Mouse (Mus musculus): ENCODE measurements around the gene Cnnm2. TPM values are rescaled to one million over a fixed set of nuclear protein-coding genes. Genes with fewer than 3 reads are reported as not detected.

The Cnnm2 gene
- total and polyA plus RNA-seq, 2 experiments from 2014 or later = 9.5 to 47.2 TPM

DNA sequence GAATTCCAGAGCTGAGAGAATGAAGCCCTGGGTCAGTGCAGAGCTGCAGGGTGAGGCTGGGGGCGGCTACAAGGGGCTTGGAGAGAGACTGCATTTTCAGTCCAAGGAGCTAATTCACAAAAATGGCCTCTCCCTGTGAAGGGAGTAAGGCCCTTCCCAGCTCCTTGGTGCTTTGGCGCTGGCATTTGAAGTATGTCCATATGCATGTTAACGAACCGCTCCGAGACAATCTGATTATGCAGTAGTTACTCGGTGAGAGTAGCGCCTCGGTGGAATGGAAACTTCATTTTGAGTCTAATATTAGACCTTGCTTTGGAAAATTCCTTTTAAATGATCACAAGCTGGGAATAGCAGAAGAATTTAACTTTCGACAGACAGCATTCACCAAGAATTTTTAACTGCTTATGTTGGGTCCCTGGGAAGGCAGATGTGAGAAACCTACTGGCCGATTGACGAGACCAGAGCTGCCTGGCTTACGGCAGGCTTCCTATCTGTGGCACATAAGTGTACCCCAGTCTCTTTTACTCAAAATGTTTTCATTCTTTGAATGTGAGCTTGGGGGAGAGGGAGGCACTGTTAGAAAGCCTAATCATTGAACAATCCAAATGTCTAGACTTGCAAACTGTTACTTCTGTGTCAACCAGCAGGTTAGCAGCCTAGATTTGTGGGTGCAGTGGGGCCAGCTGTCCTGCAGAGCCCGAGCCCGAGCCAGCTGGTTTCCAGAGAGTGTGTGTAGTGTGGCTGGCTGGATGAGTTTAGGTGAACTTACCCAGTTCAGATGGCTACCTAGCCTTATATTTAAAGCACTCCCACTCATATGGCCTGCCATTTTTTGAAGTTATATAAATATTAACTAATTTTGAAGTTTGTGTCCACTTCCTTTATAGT is 87.2 kb downstream of the Cnnm2 start:
- Histone ChIP-seq H3K4me3 (ENCODE audit: low read length) (no peak overlapping the region), H3K9me3 (ENCODE audit: low read length) (no peaks in the 10 kb centered on the region), H3K4me1 (ENCODE audit: insufficient read depth, low read length) (0 out of 2 replicates have a peak, but pooled peaks cover 4% of the 10 kb centered on the region), H3K27me3 (ENCODE audit: insufficient read depth, low read length) (no peaks in the 10 kb centered on the region), H3K9ac (replicated peaks; ENCODE audit: low read length) (no peak overlapping the region), H3K27ac (no peak overlapping the region), H3K4me2 (ENCODE audit: low read depth, low read length) (no peak overlapping the region), H3K36me3 (ENCODE audit: insufficient read depth, low read length) (no peaks in the 10 kb centered on the region)
- WGBS = 46% methylated on average over 14 of the region's 14 CpGs
- ATAC-seq (no peak), DNase-seq (ENCODE audit: low spot score) (peak; percentile 19)
- no peak for TF ChIP-seq CTCF (IDR thresholded peaks at IDR 0.05; ENCODE audit: low read depth)

- no peaks in the 10 kb centered on the region for H3K36me3 ChIP-seq (ENCODE audit: insufficient read depth, low read length)
- no peak overlapping the region for H3K4me3 ChIP-seq (ENCODE audit: low read length)
- no peaks in the 10 kb centered on the region for H3K27me3 ChIP-seq (ENCODE audit: insufficient read depth, low read length)
- WGBS = 74% methylated on average over 9 of the region's 9 CpGs
- H3K4me1 ChIP-seq (ENCODE audit: insufficient read depth, low read length) = 0 out of 2 replicates have a peak, but pooled peaks cover 4% of the 10 kb centered on the region
- no peak overlapping the region for H3K4me2 ChIP-seq (ENCODE audit: low read depth, low read length)
- no peak for ATAC-seq
- no peak overlapping the region for H3K27ac ChIP-seq
- no peaks in the 10 kb centered on the region for H3K9me3 ChIP-seq (ENCODE audit: low read length)
- TF ChIP-seq CTCF (IDR thresholded peaks at IDR 0.05; ENCODE audit: low read depth) = no peak
- H3K9ac ChIP-seq (replicated peaks; ENCODE audit: low read length) = no peak overlapping the region
- no peak for DNase-seq (ENCODE audit: low spot score)
These were observed 88.1 kb downstream of the Cnnm2 start for GRCm38 (mm10) chr19:46849443-46849997.

DNA sequence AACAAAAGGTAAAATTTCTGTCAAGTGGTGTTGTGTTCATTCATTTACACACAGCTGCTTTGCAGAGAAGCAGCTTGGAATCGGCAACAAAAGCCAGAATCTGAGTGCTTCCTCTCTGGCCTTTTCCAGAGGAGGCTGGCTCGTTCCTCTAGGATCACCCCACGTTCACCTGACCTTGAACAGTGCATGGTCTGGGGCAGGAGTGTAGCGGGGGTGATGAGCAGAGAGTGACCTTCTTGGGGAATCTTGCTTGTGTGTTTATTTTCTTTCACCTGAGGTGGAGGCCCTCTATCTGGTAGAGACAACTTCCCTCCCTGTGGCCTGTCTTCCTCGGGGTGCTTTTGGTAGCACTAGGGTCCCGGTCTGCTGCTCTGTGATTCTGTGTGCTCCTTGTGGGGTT is 94.8 kb downstream of the Cnnm2 start:
- WGBS = 39% methylated on average over 6 of the region's 6 CpGs
- no peak for DNase-seq (ENCODE audit: low spot score)
- H3K9ac ChIP-seq (replicated peaks; ENCODE audit: low read length) = no peak overlapping the region
- H3K9me3 ChIP-seq (ENCODE audit: low read length) = no peaks in the 10 kb centered on the region
- H3K27me3 ChIP-seq (ENCODE audit: insufficient read depth, low read length) = no peaks in the 10 kb centered on the region
- H3K36me3 ChIP-seq (ENCODE audit: insufficient read depth, low read length) = no peaks in the 10 kb centered on the region
- no peak overlapping the region for H3K4me2 ChIP-seq (ENCODE audit: low read depth, low read length)
- TF ChIP-seq CTCF (IDR thresholded peaks at IDR 0.05; ENCODE audit: low read depth) = no peak
- no peak for ATAC-seq
- H3K27ac ChIP-seq = no peak overlapping the region; the same call in 1 of the 2 replicates
- peaks cover 10% of the 10 kb centered on the region; the same call in 1 of the 2 replicates for H3K4me1 ChIP-seq (ENCODE audit: insufficient read depth, low read length)
- no peak overlapping the region for H3K4me3 ChIP-seq (ENCODE audit: low read length)

DNA sequence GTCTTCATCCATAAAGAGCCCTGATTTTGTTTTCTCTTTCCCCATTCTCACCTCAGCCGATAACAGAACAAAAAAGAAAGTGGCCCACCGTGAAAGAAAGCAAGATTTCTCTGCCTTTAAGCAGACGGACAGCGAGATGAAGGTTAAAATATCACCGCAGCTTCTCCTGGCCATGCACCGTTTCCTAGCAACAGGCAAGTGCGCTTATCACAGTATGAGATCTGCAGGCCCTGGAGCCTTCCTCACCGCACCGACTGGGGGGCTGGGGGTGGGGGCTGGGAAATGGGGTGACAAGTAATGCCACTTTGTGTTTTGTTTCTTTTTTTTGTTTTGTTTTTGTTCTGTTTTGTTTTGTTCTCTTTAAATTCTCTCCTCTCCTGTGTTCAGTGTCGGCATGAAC is 95.4 kb downstream of the Cnnm2 start:
- Histone ChIP-seq H3K9ac (replicated peaks; ENCODE audit: low read length) (no peak overlapping the region), H3K4me3 (ENCODE audit: low read length) (no peak overlapping the region), H3K9me3 (ENCODE audit: low read length) (no peaks in the 10 kb centered on the region), H3K4me2 (ENCODE audit: low read depth, low read length) (no peak overlapping the region), H3K27ac (no peak overlapping the region; the same call in 1 of the 2 replicates), H3K4me1 (ENCODE audit: insufficient read depth, low read length) (peaks cover 10% of the 10 kb centered on the region; the same call in 1 of the 2 replicates), H3K27me3 (ENCODE audit: insufficient read depth, low read length) (no peaks in the 10 kb centered on the region), H3K36me3 (ENCODE audit: insufficient read depth, low read length) (no peaks in the 10 kb centered on the region)
- no peak for TF ChIP-seq CTCF (IDR thresholded peaks at IDR 0.05; ENCODE audit: low read depth)
- ATAC-seq (no peak), DNase-seq (ENCODE audit: low spot score) (peak; percentile 28)
- 13% methylated on average over 10 of the region's 10 CpGs for WGBS

DNA sequence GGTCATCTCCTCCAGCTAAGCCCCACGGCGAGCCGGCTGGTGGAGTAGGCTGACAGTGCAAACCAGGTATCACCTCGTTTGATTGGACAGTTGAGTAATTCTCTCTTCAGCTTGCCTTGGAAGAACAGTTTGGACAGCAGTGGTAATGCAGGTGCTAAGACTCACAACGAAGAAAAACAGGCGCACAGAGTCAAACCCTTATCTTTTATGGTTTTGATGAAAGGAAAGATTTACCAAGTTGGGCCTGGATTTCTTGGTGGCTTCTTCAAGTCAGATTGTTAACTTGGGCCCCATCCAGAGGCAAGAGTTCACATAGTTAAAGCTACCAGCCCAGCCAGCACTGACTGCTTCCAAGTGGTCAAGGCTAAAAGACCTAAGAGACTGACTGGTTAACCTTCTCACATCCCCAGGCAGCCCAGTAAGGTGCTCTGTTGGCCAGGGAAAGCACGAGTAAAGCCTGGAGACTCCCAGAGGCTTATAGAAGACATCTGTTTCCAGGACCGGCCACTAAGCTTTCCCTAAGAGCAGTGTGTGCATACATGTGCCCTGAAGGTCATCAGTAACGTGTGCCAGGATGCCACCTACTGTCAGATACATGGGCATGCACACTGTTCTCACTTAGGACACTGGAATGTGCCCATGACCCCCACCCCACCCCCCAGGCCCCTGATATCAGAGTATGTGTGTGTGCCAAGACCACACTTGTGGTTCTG is 96.0 kb downstream of the Cnnm2 start:
- Histone ChIP-seq H3K4me1 (ENCODE audit: insufficient read depth, low read length) (peaks cover 10% of the 10 kb centered on the region; the same call in 1 of the 2 replicates), H3K27ac (no peak overlapping the region), H3K27me3 (ENCODE audit: insufficient read depth, low read length) (no peaks in the 10 kb centered on the region), H3K36me3 (ENCODE audit: insufficient read depth, low read length) (no peaks in the 10 kb centered on the region), H3K9me3 (ENCODE audit: low read length) (no peaks in the 10 kb centered on the region), H3K4me2 (ENCODE audit: low read depth, low read length) (no peak overlapping the region), H3K4me3 (ENCODE audit: low read length) (no peak overlapping the region), H3K9ac (replicated peaks; ENCODE audit: low read length) (no peak overlapping the region)
- TF ChIP-seq CTCF (IDR thresholded peaks at IDR 0.05; ENCODE audit: low read depth) = peak; percentile 57
- ATAC-seq (peak; percentile 59), DNase-seq (ENCODE audit: low spot score) (peak; percentile 71)
- WGBS = 57% methylated on average over 9 of the region's 9 CpGs

DNA sequence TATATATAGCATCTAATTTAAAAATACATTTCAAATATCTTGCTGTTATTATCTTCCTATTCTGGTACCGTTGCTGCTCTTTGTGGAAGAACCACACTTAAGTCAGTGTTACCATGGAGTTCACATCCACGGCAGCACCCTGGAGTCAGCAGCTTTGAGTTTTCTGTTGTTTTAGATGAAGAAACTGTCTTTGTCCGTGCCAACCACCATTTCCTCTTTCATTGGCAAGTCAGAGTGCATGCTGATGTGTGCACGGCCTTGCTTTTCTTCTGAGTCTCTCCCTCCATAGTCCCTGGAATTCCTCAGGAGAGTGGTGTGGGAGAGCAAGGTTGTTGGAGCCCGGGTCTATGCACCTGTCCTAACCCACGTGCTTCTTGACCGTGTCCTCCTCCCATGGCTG is 96.8 kb downstream of the Cnnm2 start:
- no peaks in the 10 kb centered on the region for H3K27me3 ChIP-seq (ENCODE audit: insufficient read depth, low read length)
- H3K4me3 ChIP-seq (ENCODE audit: low read length) = no peak overlapping the region
- ATAC-seq (no peak), DNase-seq (ENCODE audit: low spot score) (no peak)
- H3K9ac ChIP-seq (replicated peaks; ENCODE audit: low read length) = no peak overlapping the region
- no peak for TF ChIP-seq CTCF (IDR thresholded peaks at IDR 0.05; ENCODE audit: low read depth)
- no peaks in the 10 kb centered on the region for H3K36me3 ChIP-seq (ENCODE audit: insufficient read depth, low read length)
- H3K27ac ChIP-seq = no peak overlapping the region
- peaks cover 10% of the 10 kb centered on the region; the same call in 1 of the 2 replicates for H3K4me1 ChIP-seq (ENCODE audit: insufficient read depth, low read length)
- 68% methylated on average over 7 of the region's 7 CpGs for WGBS
- no peak overlapping the region for H3K4me2 ChIP-seq (ENCODE audit: low read depth, low read length)
- no peaks in the 10 kb centered on the region for H3K9me3 ChIP-seq (ENCODE audit: low read length)

Measured in hindbrain, postnatal 0 days (tissue).